Mouse (Mus musculus) stomach, embryonic 14.5 days (tissue): ENCODE results near the gene Rps26. TPM values are rescaled to one million over a fixed set of nuclear protein-coding genes. Genes with fewer than 3 reads are reported as not detected.

ENCODE experiments used
- ATAC-seq: fragments of 200-750 bp; cut with Nextera tagmentation; 2 replicates; pipeline ENCODE4 v1.8.0; 2017; ENCODE audit warnings: low read depth, moderate TSS enrichment; ENCODE audit not compliant: insufficient number of reproducible peaks, insufficient read depth, low FRiP score
- H3K27ac ChIP-seq: fragments of 300-500 bp; sonication (generic); 2 replicates; pipeline ENCODE4 v1.5.1; 2014; ENCODE audit warnings: mild to moderate bottlenecking, low read length, moderate library complexity, mixed read lengths
- H3K27me3 ChIP-seq: fragments of 300-500 bp; sonication (generic); 2 replicates; pipeline ENCODE4 v1.6.1; 2014; ENCODE audit warnings: low read length, control low read depth, mixed read lengths; ENCODE audit not compliant: control insufficient read depth, insufficient read depth
- H3K36me3 ChIP-seq: fragments of 300-500 bp; sonication (generic); 2 replicates; pipeline ENCODE4 v1.6.1; 2014; ENCODE audit warnings: mild to moderate bottlenecking, control low read depth, low read length, moderate library complexity, mixed read lengths; ENCODE audit not compliant: control insufficient read depth, insufficient read depth
- H3K4me1 ChIP-seq: fragments of 300-500 bp; sonication (generic); 2 replicates; pipeline ENCODE4 v1.6.1; 2014; ENCODE audit warnings: low read length, control low read depth, mixed read lengths; ENCODE audit not compliant: control insufficient read depth, insufficient read depth
- H3K4me2 ChIP-seq: fragments of 300-500 bp; sonication (generic); replicated peaks from 2 replicates; pipeline ENCODE4 v1.6.1; 2014; ENCODE audit warnings: low read depth, low read length, control low read depth
- H3K4me3 ChIP-seq: fragments of 300-500 bp; sonication (generic); 2 replicates; pipeline ENCODE4 v1.5.1; 2014; ENCODE audit warnings: low read depth, low read length, control low read depth
- H3K9ac ChIP-seq: fragments of 300-500 bp; sonication (generic); replicated peaks from 2 replicates; pipeline ENCODE4 v1.6.1; 2014; ENCODE audit warnings: low read depth, mild to moderate bottlenecking, control low read depth, low read length, moderate library complexity, mixed read lengths
- H3K9me3 ChIP-seq: fragments of 300-500 bp; sonication (generic); 2 replicates; pipeline ENCODE4 v1.6.1; 2016; ENCODE audit warnings: low read depth, low read length, control low read depth; ENCODE audit not compliant: control insufficient read depth
- WGBS: fragments of 180-500 bp; shearing (Covaris S2); extraction: QIAGEN DNeasy Blood & Tissue Kit; methylation state at CpG from one replicate; pipeline ENCODE4 v1.1.7; 2014; 5-methylcytosine and 5-hydroxymethylcytosine counted together
- polyA plus RNA-seq: library from polyadenylated mRNA; unstranded; fragments of >200 nt; fragmentation: Nextera tagmentation; extraction: Ambion mirVana; gene quantifications from 2 replicates; pipeline ENCODE4 v1.2.1, GENCODE M21; 2014

Rps26 gene
- polyA plus RNA-seq, 1 experiment from 2014 or later, result 1,216 TPM

- no peak for ATAC-seq
- Histone ChIP-seq H3K4me1 (no peaks in the 10 kb centered on the region; the same call in 1 of the 2 replicates), H3K4me3 (no peak overlapping the region), H3K9me3 (no peaks in the 10 kb centered on the region), H3K4me2 (no peak overlapping the region), H3K27me3 (no peaks in the 10 kb centered on the region), H3K27ac (no peak overlapping the region), H3K9ac (no peak overlapping the region), H3K36me3 (no peaks in the 10 kb centered on the region)
- 72% methylated on average over 3 of the region's 3 CpGs for WGBS
Observed at GRCm38 (mm10) chr10:128664808-128665207, 38.3 kb upstream of the Rps26 start.

GRCm38 (mm10) chr10:128663441-128664220 lies 37.1 kb upstream of the Rps26 start:
- Histone ChIP-seq H3K36me3 (no peaks in the 10 kb centered on the region), H3K4me3 (no peak overlapping the region), H3K27ac (no peak overlapping the region), H3K9ac (no peak overlapping the region), H3K9me3 (no peaks in the 10 kb centered on the region), H3K4me2 (no peak overlapping the region), H3K4me1 (no peaks in the 10 kb centered on the region; the same call in 1 of the 2 replicates), H3K27me3 (no peaks in the 10 kb centered on the region)
- 57% methylated on average over 5 of the region's 5 CpGs for WGBS
- no peak for ATAC-seq

DNA sequence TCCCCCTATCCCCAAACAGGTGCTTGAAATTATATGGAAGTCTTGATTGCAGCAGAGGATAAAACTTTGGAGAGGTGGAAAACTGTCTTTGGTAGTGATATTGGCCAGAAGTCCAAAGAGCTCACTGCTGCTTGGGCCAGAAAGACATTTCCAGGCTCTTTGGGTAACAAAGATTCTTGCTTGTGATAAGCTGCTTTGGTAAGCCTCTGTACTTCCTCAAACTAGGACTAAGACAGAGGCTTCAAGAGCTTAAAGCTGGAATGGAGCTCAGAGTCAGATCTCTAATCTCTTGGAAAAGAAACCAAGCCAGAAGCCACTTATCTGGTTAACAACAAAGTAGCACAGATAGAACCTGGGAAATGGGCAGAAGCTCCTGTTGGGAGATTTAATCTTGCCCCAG lies 35.9 kb upstream of the Rps26 start:
- H3K4me2 ChIP-seq, result no peak overlapping the region
- no peak overlapping the region for H3K4me3 ChIP-seq
- no peaks in the 10 kb centered on the region for H3K4me1 ChIP-seq
- H3K9me3 ChIP-seq, result no peaks in the 10 kb centered on the region
- H3K27me3 ChIP-seq, result no peaks in the 10 kb centered on the region
- no peak overlapping the region for H3K27ac ChIP-seq
- no peak overlapping the region for H3K9ac ChIP-seq
- H3K36me3 ChIP-seq, result no peaks in the 10 kb centered on the region
- no peak for ATAC-seq

DNA sequence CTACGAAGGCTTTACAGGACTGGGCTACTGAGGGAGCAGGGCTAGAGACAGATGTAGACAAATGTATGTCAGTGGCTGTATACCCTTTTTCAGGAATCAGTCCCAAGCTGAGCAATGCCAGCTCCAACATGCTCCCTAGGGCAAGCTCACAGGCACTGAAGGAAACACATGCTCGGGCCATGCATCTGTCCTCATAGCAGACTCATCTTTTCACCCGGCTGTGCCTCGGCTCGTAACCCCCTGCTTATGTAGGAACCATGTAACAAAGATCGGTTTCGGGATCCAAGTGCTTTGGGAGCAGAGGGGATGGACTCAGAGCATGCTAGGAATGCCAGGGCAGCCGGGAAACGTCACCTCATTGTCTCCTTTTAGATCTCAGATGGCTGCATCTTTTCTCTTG lies 32.9 kb upstream of the Rps26 start:
- no peaks in the 10 kb centered on the region for H3K9me3 ChIP-seq
- no peak for ATAC-seq
- no peak overlapping the region for H3K9ac ChIP-seq
- H3K4me3 ChIP-seq, result no peak overlapping the region
- H3K27ac ChIP-seq, result no peak overlapping the region
- 43% methylated on average over 9 of the region's 9 CpGs for WGBS
- H3K27me3 ChIP-seq, result no peaks in the 10 kb centered on the region
- H3K4me1 ChIP-seq, result peaks cover 3% of the 10 kb centered on the region; the same call in 1 of the 2 replicates
- no peaks in the 10 kb centered on the region for H3K36me3 ChIP-seq
- no peak overlapping the region for H3K4me2 ChIP-seq

DNA sequence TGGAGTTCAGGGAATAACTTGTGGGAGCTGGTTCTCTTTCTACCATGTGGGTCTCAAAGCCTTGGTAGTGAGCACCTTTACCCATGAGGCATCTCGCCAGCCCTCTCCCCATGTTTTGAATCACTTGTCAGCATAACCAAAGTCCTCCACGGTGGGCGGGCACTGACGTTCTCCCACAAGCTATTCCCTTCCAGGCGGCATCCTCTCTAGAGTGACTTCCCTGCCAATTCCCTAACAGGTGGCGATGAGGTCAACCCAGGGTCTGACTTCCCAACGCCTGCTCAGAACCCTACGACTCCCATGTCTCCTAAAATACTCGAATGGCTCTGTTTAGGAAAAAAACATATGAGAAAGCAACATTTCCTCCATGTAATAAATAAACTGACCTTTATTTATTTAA lies 31.3 kb upstream of the Rps26 start:
- Histone ChIP-seq H3K27ac (no peak overlapping the region), H3K4me1 (peaks cover 3% of the 10 kb centered on the region; the same call in 1 of the 2 replicates), H3K9ac (no peak overlapping the region), H3K27me3 (no peaks in the 10 kb centered on the region), H3K4me3 (no peak overlapping the region), H3K4me2 (no peak overlapping the region), H3K36me3 (no peaks in the 10 kb centered on the region), H3K9me3 (no peaks in the 10 kb centered on the region)
- WGBS, result 49% methylated on average over 9 of the region's 9 CpGs
- ATAC-seq, result no peak

DNA sequence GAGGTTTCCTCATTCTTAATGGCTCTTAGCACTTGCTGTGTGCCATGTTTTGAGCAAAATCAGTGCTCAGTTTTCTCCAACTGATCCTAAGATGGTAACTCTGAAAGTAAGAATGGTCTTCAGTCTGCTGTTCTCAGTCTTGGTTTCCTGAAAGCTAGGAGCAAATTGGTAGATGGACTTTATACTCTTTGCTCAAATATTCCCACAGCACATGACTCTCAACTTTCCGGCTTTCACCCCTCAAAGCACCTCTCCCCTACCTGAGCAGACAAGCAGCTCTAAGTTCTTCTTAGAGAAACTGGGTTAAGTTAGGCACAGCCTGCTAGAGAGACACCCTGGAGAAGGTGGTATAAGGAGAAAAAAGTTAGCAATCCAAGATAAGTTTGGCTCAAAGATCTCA lies 30.2 kb upstream of the Rps26 start:
- no peak for ATAC-seq
- Histone ChIP-seq H3K9ac (no peak overlapping the region), H3K4me1 (peaks cover 3% of the 10 kb centered on the region; the same call in 1 of the 2 replicates), H3K27ac (no peak overlapping the region), H3K4me2 (no peak overlapping the region), H3K36me3 (no peaks in the 10 kb centered on the region), H3K27me3 (no peaks in the 10 kb centered on the region), H3K9me3 (no peaks in the 10 kb centered on the region), H3K4me3 (no peak overlapping the region)
- WGBS, result 96% methylated on average over 1 of the region's 1 CpGs

- Histone ChIP-seq H3K27ac (no peak overlapping the region), H3K4me3 (no peak overlapping the region), H3K36me3 (no peaks in the 10 kb centered on the region), H3K4me2 (no peak overlapping the region), H3K4me1 (peaks cover 3% of the 10 kb centered on the region; the same call in 1 of the 2 replicates), H3K9me3 (no peaks in the 10 kb centered on the region), H3K27me3 (no peaks in the 10 kb centered on the region), H3K9ac (no peak overlapping the region)
- WGBS, result 39% methylated on average over 3 of the region's 3 CpGs
- ATAC-seq, result no peak
Observed at GRCm38 (mm10) chr10:128655254-128655653, 28.7 kb upstream of the Rps26 start.

- Histone ChIP-seq H3K27ac (no peak overlapping the region), H3K4me2 (no peak overlapping the region), H3K9ac (no peak overlapping the region), H3K9me3 (no peaks in the 10 kb centered on the region), H3K4me1 (peaks cover 3% of the 10 kb centered on the region; the same call in 1 of the 2 replicates), H3K36me3 (no peaks in the 10 kb centered on the region), H3K27me3 (no peaks in the 10 kb centered on the region), H3K4me3 (no peak overlapping the region)
- WGBS, result 76% methylated on average over 4 of the region's 4 CpGs
- no peak for ATAC-seq
Observed at GRCm38 (mm10) chr10:128653866-128654265, 27.3 kb upstream of the Rps26 start.
